Mouse (Mus musculus) layer of hippocampus, adult 18-20 months (tissue): Measurements from ENCODE around the gene Itih3. TPM values are rescaled to one million over a fixed set of nuclear protein-coding genes. Genes with fewer than 3 reads are reported as not detected.

Experiments
- DNase-seq, 2 experiments: peaks; one replicate each; pipeline ENCODE4 v3.0.0; 2022; ENCODE audit warnings: low spot score in 2 of 2
- long read RNA-seq: library from polyadenylated mRNA; stranded (forward); transcript quantifications from one replicate; pipeline ENCODE4 v2.0.0, GENCODE M21; 2021
- total RNA-seq, 2 experiments: library from RNA; stranded (reverse); gene quantifications; 2 replicates each; pipeline ENCODE4 v1.2.3; 2021

The Itih3 gene
- 10 to 100 TPM; 25.6 to 31.0 TPM for total RNA-seq
- long read RNA-seq, partial matches to known transcripts, result 21 of 55 reads
- long read RNA-seq, other reads (novel, unspliced or antisense), result 34 of 55 reads

- DNase-seq, result peak in 1 of 2 experiments; percentile 34
These were observed at the start of gene Itih3 for GRCm38 (mm10) chr14:30923375-30924105. Gene Itih3 (minus strand): TSS chr14:30923760.

GRCm38 (mm10) chr14:30960366-30960765, 36.8 kb upstream of the Itih3 start:
- no peak for DNase-seq

- DNase-seq, result no peak
These were observed 35.5 kb upstream of the Itih3 start for GRCm38 (mm10) chr14:30959031-30959430.

- DNase-seq, result no peak
These were observed 35.0 kb upstream of the Itih3 start for GRCm38 (mm10) chr14:30958517-30958916.

GRCm38 (mm10) chr14:30951154-30951825, 27.7 kb upstream of the Itih3 start, which contains the start of gene Nek4:
Gene Nek4 (plus strand): TSS chr14:30951377.
- peak; percentile 97 to 99 for DNase-seq

- no peak for DNase-seq
These were observed 26.4 kb upstream of the Itih3 start for GRCm38 (mm10) chr14:30949986-30950385.

- DNase-seq, result no peak
These were observed 21.2 kb upstream of the Itih3 start for GRCm38 (mm10) chr14:30944745-30945144.

GRCm38 (mm10) chr14:30943860-30944674, 20.5 kb upstream of the Itih3 start:
- DNase-seq, result peak; percentile 9 to 81

GRCm38 (mm10) chr14:30943038-30943437, 19.5 kb upstream of the Itih3 start, which contains the start of gene Itih1:
Gene Itih1 (minus strand): TSS chr14:30943289.
- no peak for DNase-seq

- no peak for DNase-seq
These were observed 18.7 kb upstream of the Itih3 start for GRCm38 (mm10) chr14:30942254-30942653.

GRCm38 (mm10) chr14:30933351-30933750, 9.8 kb upstream of the Itih3 start:
- DNase-seq, result no peak

GRCm38 (mm10) chr14:30930386-30930785, 6.8 kb upstream of the Itih3 start:
- no peak for DNase-seq

- DNase-seq, result no peak
These were observed 1.9 kb upstream of the Itih3 start for GRCm38 (mm10) chr14:30925492-30925891.

- DNase-seq, result peak; percentile 21 to 65
These were observed 1.4 kb downstream of the Itih3 start for GRCm38 (mm10) chr14:30922053-30922670.

- DNase-seq, result peak in 1 of 2 experiments; percentile 18
These were observed 7.0 kb downstream of the Itih3 start for GRCm38 (mm10) chr14:30916516-30916915.

- DNase-seq, result no peak
These were observed 10.2 kb downstream of the Itih3 start for GRCm38 (mm10) chr14:30913404-30913803.

- DNase-seq, result no peak
These were observed 10.9 kb downstream of the Itih3 start for GRCm38 (mm10) chr14:30912641-30913040.

GRCm38 (mm10) chr14:30911141-30911540, 12.4 kb downstream of the Itih3 start:
- no peak for DNase-seq

- peak; percentile 29 to 53 for DNase-seq
These were observed 15.7 kb downstream of the Itih3 start for GRCm38 (mm10) chr14:30907814-30908265.

GRCm38 (mm10) chr14:30906001-30906400, 17.6 kb downstream of the Itih3 start:
- no peak for DNase-seq

GRCm38 (mm10) chr14:30904307-30904706, 19.3 kb downstream of the Itih3 start:
- no peak for DNase-seq
